In genomic region chr4:56612325-56612724, GRCm38 (mm10) we compare ENCODE assay signal across 11 mouse cellular contexts.
DNase-seq lines count a peak whose midpoint lies in the region; ATAC-seq and TF ChIP-seq lines count a peak whose summit lies in the region.
"Had no signal": no experiment of that assay in that cellular context is flagged by ENCODE, and none has a peak within 500 bp of the region (broad histone marks: within the 10 kb centered on the region; RNA-seq: fewer than 3 reads in every experiment).

No protein-coding gene starts in this region.

- DNase-seq in heart, postnatal 0 days (ENCODE audit: low spot score), result peak; percentile 23
- no peak for DNase-seq in heart, embryonic 10.5 days (ENCODE audit: low spot score)
- peak; percentile 55 for DNase-seq in NIH3T3 (ENCODE audit: low read depth)
- peak; percentile 45 for DNase-seq in adrenal gland, adult 8-10 months
- DNase-seq in gastrocnemius, postnatal 14 days, result peak; percentile 61
- DNase-seq in spleen, postnatal 10 days (ENCODE audit: low spot score in 2 of 2), result no peak
- DNase-seq in urinary bladder, postnatal 14 days (ENCODE audit: low spot score), result no peak
- DNase-seq: kidney, adult 11 months; liver, postnatal 0 days had no signal

- H3K27ac ChIP-seq in heart, postnatal 0 days (ENCODE audit: low read depth), result no peak overlapping the region
- H3K27ac ChIP-seq in heart, embryonic 10.5 days, result no peak overlapping the region
- H3K27ac ChIP-seq: neural tube, embryonic 12.5 days had no signal

- H3K4me2 ChIP-seq in heart, postnatal 0 days (ENCODE audit: low read depth, low read length), result no peak overlapping the region
- H3K4me2 ChIP-seq: midbrain, embryonic 11.5 days; neural tube, embryonic 12.5 days had no signal

- ATAC-seq in heart, postnatal 0 days (ENCODE audit: insufficient read depth, low read depth), result no peak
- ATAC-seq: liver, postnatal 0 days had no signal

- H3K9me3 ChIP-seq in heart, postnatal 0 days (replicated peaks; ENCODE audit: control insufficient read depth, low read length), result peaks cover 4% of the 10 kb centered on the region; the same call in 1 of the 2 replicates
- no peaks in the 10 kb centered on the region for H3K9me3 ChIP-seq in heart, embryonic 10.5 days
- H3K9me3 ChIP-seq: neural tube, embryonic 12.5 days had no signal

- 16% methylated on average over 4 of the region's 4 CpGs for WGBS in heart, postnatal 0 days
- WGBS in heart, embryonic 10.5 days, result 58% methylated on average over 4 of the region's 4 CpGs

- H3K4me1 ChIP-seq in heart, postnatal 0 days (ENCODE audit: control insufficient read depth, insufficient read depth), result peaks cover 4% of the 10 kb centered on the region; the same call in 1 of the 2 replicates
- H3K4me1 ChIP-seq in heart, embryonic 10.5 days, result peaks cover 19% of the 10 kb centered on the region
- H3K4me1 ChIP-seq: neural tube, embryonic 12.5 days had no signal

- no peak for TF ChIP-seq CTCF in heart, postnatal 0 days (IDR thresholded peaks at IDR 0.05; ENCODE audit: low read depth)

- no peaks in the 10 kb centered on the region for H3K27me3 ChIP-seq in heart, postnatal 0 days (ENCODE audit: control insufficient read depth, insufficient read depth, low read length)
- no peaks in the 10 kb centered on the region for H3K27me3 ChIP-seq in heart, embryonic 10.5 days (ENCODE audit: insufficient read depth, poor library complexity, severe bottlenecking)
- H3K27me3 ChIP-seq: neural tube, embryonic 12.5 days had no signal

- TF ChIP-seq EP300 in heart, postnatal 0 days (IDR thresholded peaks at IDR 0.05; ENCODE audit: low read depth), result no peak

- no peaks in the 10 kb centered on the region for H3K36me3 ChIP-seq in heart, postnatal 0 days (replicated peaks; ENCODE audit: control insufficient read depth, insufficient read depth, low read length)
- H3K36me3 ChIP-seq in heart, embryonic 10.5 days, result no peaks in the 10 kb centered on the region
- H3K36me3 ChIP-seq: neural tube, embryonic 12.5 days had no signal

- intact Hi-C loops in gastrocnemius, postnatal 14 days (cut with DNase I; ENCODE audit: low total_unique reads), result no loop called here

- H3K4me3 ChIP-seq in heart, postnatal 0 days (ENCODE audit: low read depth, low read length), result no peak overlapping the region
- no peak overlapping the region for H3K4me3 ChIP-seq in heart, embryonic 10.5 days
- H3K4me3 ChIP-seq: neural tube, embryonic 12.5 days had no signal

- no peak overlapping the region for H3K9ac ChIP-seq in heart, postnatal 0 days (replicated peaks; ENCODE audit: low read depth, low read length)
- H3K9ac ChIP-seq: liver, postnatal 0 days; neural tube, embryonic 12.5 days had no signal

Comparison
In these comparisons a context has a peak if more than half of its experiments do, and no peak if none do; other contexts are left out.
1. DNase-seq: peak in heart, postnatal 0 days (single experiment), NIH3T3 (single experiment), adrenal gland, adult 8-10 months (single experiment) and gastrocnemius, postnatal 14 days (single experiment); none in heart, embryonic 10.5 days (single experiment), spleen, postnatal 10 days (0 of 2) and urinary bladder, postnatal 14 days (single experiment).